Mouse (Mus musculus): ENCODE measurements at regions not wholly inside any gene's neighbourhood (a gene's known extent, or its start where the extent isn't known, plus 50 kb on each side); places are given as distances from the start of the nearest gene placed in this dataset.

GRCm38 (mm10) chr15:96843589-96843988 is 144.1 kb upstream of the Slc38a2 start:
- no peak overlapping the region for H3K4me3 ChIP-seq (ENCODE audit: insufficient read depth, low read depth, low read length)
- no peak for TF ChIP-seq CTCF (IDR thresholded peaks at IDR 0.05; ENCODE audit: insufficient read depth, low read depth, low read length)
- no peak for TF ChIP-seq POLR2A (IDR thresholded peaks at IDR 0.05; ENCODE audit: insufficient read depth, low read depth, low read length)
- H3K27ac ChIP-seq (ENCODE audit: insufficient read depth, low read depth, low read length), result no peak overlapping the region
- WGBS, result 93% methylated on average over 7 of the region's 7 CpGs
- H3K4me1 ChIP-seq (ENCODE audit: control insufficient read depth, insufficient read depth, low read length), result no peaks in the 10 kb centered on the region

DNA sequence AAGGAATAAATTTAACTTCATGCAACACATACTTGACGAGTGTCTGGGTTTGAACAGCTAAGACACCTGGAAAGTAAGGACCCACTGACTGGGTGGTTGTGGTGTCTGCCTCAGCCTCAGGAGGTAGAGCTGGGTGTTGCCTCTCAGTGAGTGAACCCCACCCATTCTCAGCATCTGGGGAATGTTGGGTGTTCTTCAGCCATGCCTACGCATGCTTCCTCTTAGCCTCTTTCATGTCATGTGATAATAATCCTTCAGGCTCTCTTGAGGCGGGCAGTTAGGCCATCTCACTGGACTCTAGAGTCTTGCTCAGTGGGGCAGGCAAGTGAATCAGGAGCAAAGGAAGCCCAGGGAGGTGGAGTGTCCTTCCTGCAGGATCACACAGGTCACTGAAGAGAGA is 143.4 kb upstream of the Slc38a2 start:
- TF ChIP-seq CTCF (IDR thresholded peaks at IDR 0.05; ENCODE audit: insufficient read depth, low read depth, low read length) (no peak), POLR2A (IDR thresholded peaks at IDR 0.05; ENCODE audit: insufficient read depth, low read depth, low read length) (no peak)
- WGBS, result 93% methylated on average over 3 of the region's 3 CpGs

DNA sequence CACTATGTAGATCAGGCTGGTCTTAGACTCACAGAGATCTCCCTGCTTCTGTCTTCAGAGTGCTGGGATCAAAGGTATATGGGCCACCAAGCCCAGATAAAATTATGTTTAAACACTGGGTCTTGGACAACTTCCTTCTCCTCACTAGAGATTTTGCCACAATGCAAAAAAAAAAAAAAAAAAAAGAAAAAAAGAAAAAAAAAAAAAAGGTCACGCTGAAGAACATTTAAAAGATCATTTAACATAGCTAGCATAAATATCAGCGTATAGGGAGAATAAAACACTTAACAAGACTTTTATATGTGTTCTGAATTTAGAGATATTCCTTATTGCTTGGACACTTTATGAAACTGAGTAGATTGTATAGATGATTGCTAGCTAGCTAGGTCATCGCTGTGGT is 137.1 kb upstream of the Slc38a2 start:
- Histone ChIP-seq H3K27ac (ENCODE audit: insufficient read depth, low read depth, low read length) (no peak overlapping the region), H3K4me1 (ENCODE audit: control insufficient read depth, insufficient read depth, low read length) (no peaks in the 10 kb centered on the region), H3K4me3 (ENCODE audit: insufficient read depth, low read depth, low read length) (no peak overlapping the region)
- TF ChIP-seq POLR2A (IDR thresholded peaks at IDR 0.05; ENCODE audit: insufficient read depth, low read depth, low read length) (no peak), CTCF (IDR thresholded peaks at IDR 0.05; ENCODE audit: insufficient read depth, low read depth, low read length) (no peak)
- WGBS, result 94% methylated on average over 3 of the region's 3 CpGs

More for the DNA sequence above, 143.4 kb upstream of the Slc38a2 start:
- no peaks in the 10 kb centered on the region for H3K4me1 ChIP-seq (ENCODE audit: control insufficient read depth, insufficient read depth, low read length)
- H3K4me3 ChIP-seq (ENCODE audit: insufficient read depth, low read depth, low read length), result no peak overlapping the region
- no peak overlapping the region for H3K27ac ChIP-seq (ENCODE audit: insufficient read depth, low read depth, low read length)

DNA sequence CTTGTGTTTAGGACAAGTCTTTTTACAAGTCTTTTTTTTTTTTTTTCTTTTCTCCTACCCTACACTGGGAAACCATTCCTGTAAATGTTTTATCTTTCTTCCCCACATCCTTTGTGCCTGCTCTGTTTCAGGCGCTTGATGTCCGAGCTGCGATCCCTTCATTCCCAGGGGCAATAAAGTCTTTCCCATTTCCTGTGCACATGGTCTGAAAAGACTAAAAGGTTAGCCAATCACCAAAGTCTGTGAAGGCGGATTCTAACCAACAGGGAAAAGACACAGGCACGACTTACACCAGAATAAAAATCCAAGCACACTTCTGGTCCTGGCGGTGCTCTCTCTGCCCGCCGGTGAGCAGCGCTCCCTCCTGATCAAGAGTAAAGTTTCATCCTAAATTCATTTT is 135.3 kb upstream of the Slc38a2 start:
- Histone ChIP-seq H3K4me1 (ENCODE audit: control insufficient read depth, insufficient read depth, low read length) (no peaks in the 10 kb centered on the region), H3K27ac (ENCODE audit: insufficient read depth, low read depth, low read length) (no peak overlapping the region), H3K4me3 (ENCODE audit: insufficient read depth, low read depth, low read length) (no peak overlapping the region)
- 89% methylated on average over 9 of the region's 9 CpGs for WGBS
- no peak for TF ChIP-seq CTCF (IDR thresholded peaks at IDR 0.05; ENCODE audit: insufficient read depth, low read depth, low read length)
- TF ChIP-seq POLR2A (IDR thresholded peaks at IDR 0.05; ENCODE audit: insufficient read depth, low read depth, low read length), result no peak

DNA sequence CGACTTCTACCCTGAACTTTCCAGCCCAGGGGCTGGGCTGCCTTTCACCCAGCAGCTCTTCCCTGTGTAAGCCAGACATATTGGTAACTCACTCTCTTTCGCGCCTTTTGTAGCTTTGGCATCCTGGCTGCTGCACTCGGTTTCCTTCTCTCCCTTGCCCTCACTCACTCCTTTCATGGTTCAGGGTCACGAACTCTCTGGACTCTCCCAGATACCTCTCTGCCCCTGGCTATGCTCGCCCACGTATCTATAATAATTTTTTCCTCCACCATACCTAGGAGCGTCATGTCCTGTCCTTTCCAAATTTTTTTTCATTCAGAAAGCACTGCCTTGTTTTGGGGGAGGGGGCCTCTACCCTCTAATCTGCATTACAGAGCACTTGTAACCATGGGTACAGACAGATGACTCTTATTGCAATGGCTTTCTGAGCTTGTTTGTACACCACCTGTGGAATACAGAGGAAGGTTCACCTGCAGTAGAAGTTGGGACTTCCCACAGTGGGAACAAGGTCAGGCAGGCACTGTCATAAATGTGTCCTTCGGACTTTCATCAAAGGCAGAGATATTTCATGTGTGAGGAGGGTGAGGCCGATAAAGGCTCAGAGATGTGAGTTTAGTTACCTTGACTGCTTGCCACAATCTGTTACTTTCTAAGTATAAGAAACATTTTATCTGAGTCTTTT is 134.8 kb upstream of the Slc38a2 start:
- Histone ChIP-seq H3K4me3 (ENCODE audit: insufficient read depth, low read depth, low read length) (no peak overlapping the region), H3K27ac (ENCODE audit: insufficient read depth, low read depth, low read length) (no peak overlapping the region), H3K4me1 (ENCODE audit: control insufficient read depth, insufficient read depth, low read length) (no peaks in the 10 kb centered on the region)
- TF ChIP-seq CTCF (IDR thresholded peaks at IDR 0.05; ENCODE audit: insufficient read depth, low read depth, low read length) (no peak), POLR2A (IDR thresholded peaks at IDR 0.05; ENCODE audit: insufficient read depth, low read depth, low read length) (no peak)
- WGBS, result 89% methylated on average over 10 of the region's 10 CpGs

DNA sequence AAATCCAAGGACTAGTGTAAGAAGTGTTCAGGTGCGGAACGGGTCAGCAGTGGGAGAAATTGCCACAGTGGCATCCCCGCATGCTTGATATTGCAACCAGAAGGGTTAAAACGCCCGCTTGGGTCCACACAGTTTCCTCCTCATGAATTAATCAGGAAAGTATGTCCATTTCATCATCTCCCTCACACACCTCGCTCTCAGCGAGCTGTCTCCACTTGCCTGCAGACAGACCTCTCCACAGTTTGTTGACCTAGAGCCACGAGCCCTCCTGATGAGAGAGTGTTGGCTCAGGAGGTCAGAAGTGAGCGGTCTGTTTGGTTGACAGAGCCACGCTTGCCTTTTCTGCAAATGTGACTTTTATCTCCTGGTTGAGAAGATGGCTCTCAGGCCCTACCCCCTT is 132.9 kb upstream of the Slc38a2 start:
- H3K4me1 ChIP-seq (ENCODE audit: control insufficient read depth, insufficient read depth, low read length), result no peaks in the 10 kb centered on the region
- no peak overlapping the region for H3K4me3 ChIP-seq (ENCODE audit: insufficient read depth, low read depth, low read length)
- TF ChIP-seq CTCF (IDR thresholded peaks at IDR 0.05; ENCODE audit: insufficient read depth, low read depth, low read length) (no peak), POLR2A (IDR thresholded peaks at IDR 0.05; ENCODE audit: insufficient read depth, low read depth, low read length) (no peak)
- WGBS, result 93% methylated on average over 10 of the region's 10 CpGs
- no peak overlapping the region for H3K27ac ChIP-seq (ENCODE audit: insufficient read depth, low read depth, low read length)

GRCm38 (mm10) chr15:96831256-96831655 is 131.7 kb upstream of the Slc38a2 start:
- H3K4me3 ChIP-seq (ENCODE audit: insufficient read depth, low read depth, low read length), result no peak overlapping the region
- no peak for TF ChIP-seq POLR2A (IDR thresholded peaks at IDR 0.05; ENCODE audit: insufficient read depth, low read depth, low read length)
- no peak for TF ChIP-seq CTCF (IDR thresholded peaks at IDR 0.05; ENCODE audit: insufficient read depth, low read depth, low read length)
- 0 out of 2 replicates have a peak, but pooled peaks cover 2% of the 10 kb centered on the region for H3K4me1 ChIP-seq (ENCODE audit: control insufficient read depth, insufficient read depth, low read length)
- 85% methylated on average over 10 of the region's 10 CpGs for WGBS
- no peak overlapping the region for H3K27ac ChIP-seq (ENCODE audit: insufficient read depth, low read depth, low read length)

DNA sequence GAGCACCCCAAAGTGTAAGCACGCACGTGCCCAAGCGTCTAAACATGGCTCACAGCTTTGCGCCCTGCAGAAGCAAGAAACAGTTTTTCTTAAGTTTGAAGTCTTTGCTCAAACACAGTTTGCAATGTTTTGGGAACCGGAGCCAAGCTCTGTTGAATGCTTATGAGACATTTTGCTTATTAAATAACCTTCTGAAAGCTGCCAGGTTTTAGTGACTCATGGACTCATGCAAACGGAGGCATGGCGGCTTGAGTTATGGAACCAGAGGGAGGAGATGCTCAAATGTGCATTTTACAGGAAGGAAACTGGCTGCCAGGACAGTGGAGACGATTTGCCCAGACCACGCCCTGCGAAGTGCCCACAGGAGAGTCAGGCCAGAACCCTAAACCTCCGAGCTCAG is 131.0 kb upstream of the Slc38a2 start:
- TF ChIP-seq POLR2A (IDR thresholded peaks at IDR 0.05; ENCODE audit: insufficient read depth, low read depth, low read length) (no peak), CTCF (IDR thresholded peaks at IDR 0.05; ENCODE audit: insufficient read depth, low read depth, low read length) (no peak)
- 90% methylated on average over 11 of the region's 11 CpGs for WGBS
- Histone ChIP-seq H3K4me1 (ENCODE audit: control insufficient read depth, insufficient read depth, low read length) (0 out of 2 replicates have a peak, but pooled peaks cover 3% of the 10 kb centered on the region), H3K27ac (ENCODE audit: insufficient read depth, low read depth, low read length) (no peak overlapping the region), H3K4me3 (ENCODE audit: insufficient read depth, low read depth, low read length) (no peak overlapping the region)

- 81% methylated on average over 12 of the region's 12 CpGs for WGBS
- TF ChIP-seq POLR2A (IDR thresholded peaks at IDR 0.05; ENCODE audit: insufficient read depth, low read depth, low read length) (no peak), CTCF (IDR thresholded peaks at IDR 0.05; ENCODE audit: insufficient read depth, low read depth, low read length) (no peak)
- no peak overlapping the region for H3K27ac ChIP-seq (ENCODE audit: insufficient read depth, low read depth, low read length)
- no peak overlapping the region for H3K4me3 ChIP-seq (ENCODE audit: insufficient read depth, low read depth, low read length)
- H3K4me1 ChIP-seq (ENCODE audit: control insufficient read depth, insufficient read depth, low read length), result 0 out of 2 replicates have a peak, but pooled peaks cover 3% of the 10 kb centered on the region
These were observed 130.4 kb upstream of the Slc38a2 start for GRCm38 (mm10) chr15:96829941-96830340.

Data from olfactory bulb, adult 2 months (tissue).